Comparison of ENCODE assay signal across 11 mouse cellular contexts in genomic region chr13:54285968-54286367, GRCm38 (mm10).
DNase-seq lines count a peak whose midpoint lies in the region; ATAC-seq and TF ChIP-seq lines count a peak whose summit lies in the region.
"Had no signal": no experiment of that assay in that cellular context is flagged by ENCODE, and none has a peak within 500 bp of the region (broad histone marks: within the 10 kb centered on the region; RNA-seq: fewer than 3 reads in every experiment).

No protein-coding gene starts in this region.

- H3K36me3 ChIP-seq in hindbrain, postnatal 0 days (ENCODE audit: insufficient read depth, low read length), result no peaks in the 10 kb centered on the region
- H3K36me3 ChIP-seq in hindbrain, embryonic 12.5 days, result no peaks in the 10 kb centered on the region

- peak; percentile 83 for ATAC-seq in hindbrain, postnatal 0 days
- no peak for ATAC-seq in hindbrain, embryonic 12.5 days (ENCODE audit: low FRiP score)
- no peak for ATAC-seq in erythroblast, adult 5-6 weeks (replicated peaks; ENCODE audit: low FRiP score, poor library complexity, severe bottlenecking)
- ATAC-seq: midbrain, embryonic 16.5 days had no signal

- TF ChIP-seq CTCF in hindbrain, postnatal 0 days (IDR thresholded peaks at IDR 0.05; ENCODE audit: low read depth), result no peak

- no peak overlapping the region for H3K4me3 ChIP-seq in hindbrain, postnatal 0 days (ENCODE audit: low read length)
- no peak overlapping the region for H3K4me3 ChIP-seq in hindbrain, embryonic 12.5 days
- H3K4me3 ChIP-seq: gastrocnemius, adult 2 months had no signal

- no peaks in the 10 kb centered on the region for H3K27me3 ChIP-seq in hindbrain, postnatal 0 days (ENCODE audit: insufficient read depth, low read length)
- H3K27me3 ChIP-seq in hindbrain, embryonic 12.5 days, result peaks cover 6% of the 10 kb centered on the region; the same call in 1 of the 2 replicates

- no peaks in the 10 kb centered on the region for H3K9me3 ChIP-seq in hindbrain, postnatal 0 days (ENCODE audit: low read length)
- H3K9me3 ChIP-seq in hindbrain, embryonic 12.5 days (replicated peaks), result no peaks in the 10 kb centered on the region

- peak overlapping the region; percentile 32; the same call in 1 of the 2 replicates for H3K27ac ChIP-seq in hindbrain, postnatal 0 days
- no peak overlapping the region for H3K27ac ChIP-seq in hindbrain, embryonic 12.5 days
- H3K27ac ChIP-seq: gastrocnemius, adult 2 months had no signal

- no peak overlapping the region for H3K9ac ChIP-seq in hindbrain, postnatal 0 days (replicated peaks; ENCODE audit: low read length)
- H3K9ac ChIP-seq in hindbrain, embryonic 12.5 days, result no peak overlapping the region
- H3K9ac ChIP-seq: lung, embryonic 14.5 days had no signal

- 44% methylated on average over 10 of the region's 10 CpGs for WGBS in hindbrain, postnatal 0 days
- WGBS in hindbrain, embryonic 12.5 days, result 84% methylated on average over 10 of the region's 10 CpGs

- H3K4me1 ChIP-seq in hindbrain, postnatal 0 days (ENCODE audit: insufficient read depth, low read length), result peaks cover 21% of the 10 kb centered on the region
- H3K4me1 ChIP-seq in hindbrain, embryonic 12.5 days, result peaks cover 20% of the 10 kb centered on the region

- DNase-seq in hindbrain, postnatal 0 days (ENCODE audit: low spot score), result peak; percentile 91
- peak; percentile 99 for DNase-seq in cerebellum, adult 9-10 months
- peak; percentile 86 for DNase-seq in layer of hippocampus, adult 9-11 months
- peak; percentile 72 to 75 for DNase-seq in right cerebral cortex, postnatal 36 days (ENCODE audit: low spot score in 2 of 2)
- no peak for DNase-seq in lung, postnatal 14 days
- DNase-seq in lung, postnatal 25 days (ENCODE audit: low spot score), result no peak
- DNase-seq: gastrocnemius, adult 2 months; lung, embryonic 14.5 days had no signal

- H3K4me2 ChIP-seq in hindbrain, postnatal 0 days (ENCODE audit: low read depth, low read length), result no peak overlapping the region
- H3K4me2 ChIP-seq in hindbrain, embryonic 12.5 days (replicated peaks), result no peak overlapping the region
- H3K4me2 ChIP-seq: lung, embryonic 14.5 days had no signal

Comparison
In these comparisons a context has a peak if more than half of its experiments do, and no peak if none do; other contexts are left out.
1. DNase-seq: peak in hindbrain, postnatal 0 days (single experiment), cerebellum, adult 9-10 months (single experiment), layer of hippocampus, adult 9-11 months (single experiment) and right cerebral cortex, postnatal 36 days (2 of 2); none in lung, postnatal 14 days (single experiment) and lung, postnatal 25 days (single experiment).